Mouse (Mus musculus) right cerebral cortex, postnatal 4 days (tissue): ENCODE results near the gene Rhbdd2.
"Not testable (repeated sequence)": the region's sequence is repeated elsewhere in the genome, so short reads cannot be mapped to it uniquely, and the experiment has no call there.

ENCODE experiments used
- DNase-seq: peaks from one replicate; pipeline ENCODE4 v3.0.0-alpha.2; 2022

The Rhbdd2 gene

DNA sequence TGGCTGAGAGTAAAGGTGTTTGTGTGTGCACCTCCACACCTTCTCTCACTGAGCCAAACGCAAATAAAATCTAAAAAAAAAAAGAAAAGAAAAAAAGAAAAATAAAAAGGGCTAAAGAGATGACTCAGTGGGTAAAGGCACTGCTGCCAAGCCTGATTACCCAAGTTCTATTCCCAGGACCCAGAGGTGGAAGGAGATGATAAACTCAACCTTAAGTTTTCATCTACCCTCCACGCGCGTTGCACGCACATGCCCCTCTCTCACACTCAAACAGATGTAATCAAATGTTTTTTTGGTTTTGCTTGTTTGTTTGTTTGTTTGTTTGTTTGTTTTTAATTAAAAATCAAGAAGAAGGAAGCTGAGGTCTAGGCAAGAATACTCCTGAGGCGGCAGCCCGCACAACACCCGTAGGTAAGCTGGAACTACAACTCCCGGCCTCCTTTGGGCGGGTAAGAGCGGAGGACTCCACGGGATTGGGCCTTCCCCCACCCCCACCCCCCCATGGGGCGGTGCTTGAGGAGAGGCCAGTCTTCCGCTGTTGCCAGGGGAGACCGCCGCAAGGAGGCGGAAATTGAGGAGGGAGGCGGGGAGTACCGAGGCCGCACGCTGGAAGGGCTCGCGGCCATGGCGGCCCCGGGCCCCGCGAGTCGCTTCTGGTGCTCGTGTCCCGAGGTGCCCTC lies at the start of gene Rhbdd2:
Gene Rhbdd2 (plus strand): TSS at position 502 of the 680 bp plus-strand sequence.
- DNase-seq, result peak; percentile 98

DNA sequence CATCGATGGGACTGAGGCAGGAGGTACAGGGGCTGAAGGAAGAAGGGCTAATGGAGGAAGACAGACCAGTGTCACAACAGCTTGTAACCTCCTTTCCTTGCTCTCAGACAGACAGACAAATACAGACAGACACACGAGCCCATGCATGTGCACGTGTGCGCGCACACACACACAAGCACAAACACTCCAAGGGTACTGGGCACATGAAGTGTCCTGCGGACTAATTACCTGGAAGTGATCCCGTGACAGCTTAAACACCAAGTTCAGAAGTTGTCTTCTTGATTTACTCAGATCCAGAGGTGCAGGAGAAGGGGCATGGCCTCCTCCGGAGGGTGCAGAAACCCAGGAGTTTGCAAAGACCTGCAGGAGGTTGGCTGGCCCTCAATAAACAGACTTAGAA lies 46.7 kb upstream of the Rhbdd2 start:
- DNase-seq, result no peak

DNA sequence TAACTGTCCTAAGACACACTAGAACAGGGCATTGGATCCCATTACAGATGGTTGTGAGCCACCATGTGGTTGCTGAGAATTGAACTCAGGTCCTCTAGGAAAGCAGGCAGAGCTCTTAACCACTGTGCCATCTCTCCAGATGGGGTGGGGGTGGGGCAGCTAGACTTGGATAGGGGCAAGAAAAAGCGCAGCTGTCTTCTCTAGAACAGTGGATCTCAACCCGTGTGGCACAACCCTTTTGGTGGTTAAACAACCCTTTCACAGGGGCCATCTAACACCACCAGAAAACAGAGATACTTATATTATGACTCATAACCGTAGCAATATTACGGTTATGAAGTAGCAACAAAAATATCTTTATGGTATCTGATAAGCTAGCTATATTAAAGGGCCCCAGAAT lies 44.7 kb upstream of the Rhbdd2 start:
- no peak for DNase-seq

DNA sequence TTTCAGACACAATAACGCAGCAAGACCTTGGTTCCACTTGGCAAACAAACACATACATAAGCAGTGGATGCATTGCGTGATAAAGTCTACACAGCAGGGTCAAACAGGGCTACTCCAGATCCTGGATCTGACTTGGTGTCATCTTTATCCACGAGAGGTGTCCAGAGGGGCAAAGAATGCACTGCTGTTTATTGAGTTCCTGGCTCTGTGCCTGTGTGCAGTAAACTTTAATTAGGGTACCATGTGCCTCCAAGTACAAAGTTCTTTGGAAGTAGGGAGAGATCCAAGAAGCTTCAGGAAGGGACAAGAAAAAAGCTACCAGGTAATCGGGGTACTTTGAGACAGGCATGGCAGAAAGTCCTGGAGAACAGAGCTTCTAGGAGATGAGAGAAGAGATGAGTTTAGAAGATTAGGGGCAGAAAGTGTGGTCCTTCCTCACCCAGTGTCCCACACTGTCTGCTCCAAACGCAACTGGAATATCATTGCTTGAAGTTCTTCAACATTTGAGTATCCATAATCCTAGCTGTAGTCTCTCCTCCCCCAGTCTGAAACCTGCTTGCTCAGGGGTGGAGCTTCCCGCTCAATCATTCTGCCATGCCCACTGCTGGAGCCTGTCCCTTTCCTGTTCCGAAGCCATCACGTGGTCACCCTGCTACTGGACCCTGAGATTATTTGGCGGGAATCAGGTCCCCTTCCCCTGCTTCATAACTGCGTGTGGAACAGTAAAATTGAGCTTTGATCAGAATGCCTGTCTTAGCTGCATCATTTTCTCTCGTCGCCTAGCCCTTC lies 42.2 kb upstream of the Rhbdd2 start:
- no peak for DNase-seq

DNA sequence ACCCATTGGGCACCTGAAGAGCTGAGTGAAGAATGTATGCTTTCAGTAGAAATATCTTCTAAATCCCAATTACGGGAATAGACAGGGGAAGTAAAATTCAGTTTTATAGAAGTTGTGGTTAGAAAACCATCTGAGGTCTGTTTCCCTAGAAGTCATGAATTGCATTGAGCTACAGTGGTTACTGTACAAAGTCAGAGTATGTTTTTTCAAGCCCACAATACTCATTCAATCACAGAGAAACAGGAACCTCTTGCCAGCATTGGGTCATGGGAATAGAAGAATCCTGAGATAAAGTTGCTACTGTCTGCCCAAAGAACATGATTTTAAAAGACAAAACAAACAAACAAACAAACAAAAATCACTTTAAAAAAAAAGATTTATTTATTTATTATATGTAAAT lies 27.8 kb upstream of the Rhbdd2 start:
- not testable (repeated sequence) for DNase-seq

DNA sequence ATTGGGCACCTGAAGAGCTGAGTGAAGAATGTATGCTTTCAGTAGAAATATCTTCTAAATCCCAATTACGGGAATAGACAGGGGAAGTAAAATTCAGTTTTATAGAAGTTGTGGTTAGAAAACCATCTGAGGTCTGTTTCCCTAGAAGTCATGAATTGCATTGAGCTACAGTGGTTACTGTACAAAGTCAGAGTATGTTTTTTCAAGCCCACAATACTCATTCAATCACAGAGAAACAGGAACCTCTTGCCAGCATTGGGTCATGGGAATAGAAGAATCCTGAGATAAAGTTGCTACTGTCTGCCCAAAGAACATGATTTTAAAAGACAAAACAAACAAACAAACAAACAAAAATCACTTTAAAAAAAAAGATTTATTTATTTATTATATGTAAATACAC lies 25.7 kb upstream of the Rhbdd2 start:
- DNase-seq, result not testable (repeated sequence)

DNA sequence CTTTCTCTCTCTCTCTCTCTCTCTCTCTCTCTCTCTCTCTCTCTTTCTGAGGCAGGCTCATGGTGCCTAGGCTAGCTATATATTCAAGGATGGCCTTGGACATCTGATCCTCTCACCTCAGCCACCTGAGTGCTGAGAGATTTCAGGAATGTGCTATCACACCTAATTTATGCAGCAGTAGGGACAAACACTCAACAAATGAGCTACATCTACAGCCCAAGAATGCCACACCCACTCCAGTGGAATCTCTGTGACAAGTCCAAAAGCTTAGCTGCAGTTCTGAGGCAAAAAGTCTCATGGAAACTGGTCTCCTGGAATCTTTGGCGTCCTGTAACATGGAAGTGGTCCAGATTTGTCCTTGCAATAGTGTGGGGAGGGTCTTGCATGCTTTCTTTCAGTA lies 24.8 kb upstream of the Rhbdd2 start:
- DNase-seq, result no peak

DNA sequence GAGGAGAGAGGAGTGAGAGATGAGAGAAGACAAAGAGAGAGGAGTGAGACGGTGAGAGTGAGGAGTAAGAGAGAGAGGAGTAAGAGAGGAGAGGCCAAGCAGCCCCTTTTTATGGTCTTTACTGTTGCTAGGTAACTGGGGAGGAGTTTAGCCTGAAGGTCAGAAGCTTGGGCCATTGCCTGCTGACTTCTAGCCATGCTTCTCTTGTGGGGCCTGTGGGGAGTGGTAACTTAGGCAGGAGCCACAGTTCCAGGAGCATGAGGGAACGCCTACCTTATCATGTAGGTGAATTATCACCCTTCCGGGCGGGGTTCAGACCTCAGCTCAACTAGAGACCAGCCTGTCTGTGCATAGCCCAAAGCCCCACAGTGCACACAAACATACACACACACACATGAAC lies 22.6 kb upstream of the Rhbdd2 start:
- no peak for DNase-seq

DNA sequence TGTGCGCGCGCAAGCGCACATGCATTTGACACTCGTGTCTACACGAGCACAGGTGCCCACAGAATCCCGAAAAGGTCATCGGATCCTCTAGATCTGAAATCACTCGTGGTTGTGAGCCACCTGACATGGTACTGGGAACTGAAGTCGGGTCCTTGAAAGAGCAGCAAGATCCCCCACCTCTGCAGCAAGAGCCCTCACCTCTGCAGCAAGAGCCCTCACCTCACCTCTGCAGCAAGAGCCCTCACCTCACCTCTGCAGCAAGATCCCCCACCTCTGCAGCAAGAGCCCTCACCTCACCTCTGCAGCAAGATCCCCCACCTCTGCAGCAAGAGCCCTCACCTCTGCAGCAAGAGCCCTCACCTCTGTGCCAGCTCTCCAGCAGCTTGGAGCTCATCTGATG lies 12.7 kb upstream of the Rhbdd2 start:
- not testable (repeated sequence) for DNase-seq

DNA sequence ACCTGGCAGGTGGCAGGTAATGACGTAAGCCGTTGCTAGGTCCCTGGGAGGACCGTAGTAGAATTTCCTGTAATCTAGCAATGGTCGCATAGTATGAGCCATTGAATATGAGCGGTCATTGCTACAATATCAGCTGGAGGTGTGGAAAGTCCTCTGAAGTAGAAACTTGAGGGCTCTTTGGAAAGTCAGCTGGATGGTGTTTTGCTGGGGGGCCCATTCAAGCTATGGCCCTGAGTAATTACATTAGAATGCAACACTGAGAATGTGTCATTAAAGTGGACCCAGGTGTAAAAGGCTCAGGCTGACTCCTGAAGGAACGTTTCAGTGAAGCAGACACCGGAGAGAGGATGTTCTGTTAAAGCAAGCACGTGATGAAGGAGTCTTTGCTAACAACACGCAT lies 11.9 kb upstream of the Rhbdd2 start:
- DNase-seq, result no peak

DNA sequence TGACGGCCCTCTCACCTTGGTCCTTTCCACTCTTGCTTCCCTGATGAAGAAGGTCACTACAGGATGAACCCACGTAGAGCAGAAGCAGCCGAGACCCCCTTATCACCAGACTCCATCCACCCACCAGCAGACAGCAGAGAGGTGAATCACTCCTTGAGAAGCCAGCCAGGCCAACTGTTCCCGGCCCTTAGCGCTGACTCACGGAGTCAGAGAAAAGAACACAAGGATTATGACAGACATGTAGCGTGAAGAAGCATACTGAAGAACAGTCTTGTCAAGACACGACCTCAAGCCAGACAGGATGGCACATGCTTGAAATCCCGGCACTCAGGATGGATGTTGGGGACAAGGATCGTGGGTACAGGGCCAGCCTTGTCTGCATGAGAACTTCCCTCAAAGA lies 10.7 kb upstream of the Rhbdd2 start:
- DNase-seq, result no peak

DNA sequence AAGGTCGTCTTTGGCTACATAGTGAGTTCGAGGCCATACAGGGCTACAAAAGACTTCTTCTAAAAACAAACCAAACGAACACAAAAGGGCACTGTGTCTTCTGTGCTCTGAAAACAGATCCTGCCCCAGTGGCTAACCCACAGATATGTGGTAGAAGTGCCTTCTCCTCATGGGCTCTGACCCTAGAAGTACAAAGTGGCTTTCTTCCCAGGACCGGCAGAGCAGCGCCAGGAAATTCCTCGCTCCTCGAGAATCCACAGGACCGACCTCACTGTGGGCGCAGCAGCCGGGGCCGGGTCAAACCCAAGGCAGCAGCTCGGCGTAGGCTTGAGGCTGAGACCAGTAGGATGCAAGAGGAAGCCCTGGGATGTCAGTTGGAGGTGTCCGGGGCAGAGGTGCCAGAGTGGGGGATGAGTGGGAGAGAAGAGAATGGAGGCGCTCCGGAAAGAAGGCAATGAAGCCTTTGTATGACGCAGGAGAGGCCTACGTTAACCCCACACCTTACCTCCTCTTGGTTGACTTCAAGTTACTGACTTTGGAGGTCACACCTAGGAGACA lies 9.3 kb upstream of the Rhbdd2 start:
- no peak for DNase-seq

DNA sequence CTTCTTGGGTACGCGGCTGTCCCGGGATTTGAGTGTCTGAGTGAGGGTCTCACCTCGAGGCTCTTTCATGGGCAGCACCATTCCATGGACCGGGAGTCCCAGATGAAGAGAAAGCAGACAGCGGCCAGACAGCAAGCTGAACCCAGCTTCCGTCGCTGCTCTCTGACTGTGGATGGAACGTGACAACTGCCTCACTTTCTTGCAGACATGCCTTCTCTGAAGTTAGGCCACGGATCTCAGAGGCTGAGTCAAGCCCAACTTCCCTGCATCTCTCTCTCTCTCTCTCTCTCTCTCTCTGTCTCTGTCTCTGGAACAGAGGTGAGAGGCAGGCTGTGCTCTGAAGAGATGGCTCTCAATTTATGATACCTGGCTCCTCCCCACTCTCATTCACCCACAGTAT lies 3.5 kb upstream of the Rhbdd2 start:
- no peak for DNase-seq

DNA sequence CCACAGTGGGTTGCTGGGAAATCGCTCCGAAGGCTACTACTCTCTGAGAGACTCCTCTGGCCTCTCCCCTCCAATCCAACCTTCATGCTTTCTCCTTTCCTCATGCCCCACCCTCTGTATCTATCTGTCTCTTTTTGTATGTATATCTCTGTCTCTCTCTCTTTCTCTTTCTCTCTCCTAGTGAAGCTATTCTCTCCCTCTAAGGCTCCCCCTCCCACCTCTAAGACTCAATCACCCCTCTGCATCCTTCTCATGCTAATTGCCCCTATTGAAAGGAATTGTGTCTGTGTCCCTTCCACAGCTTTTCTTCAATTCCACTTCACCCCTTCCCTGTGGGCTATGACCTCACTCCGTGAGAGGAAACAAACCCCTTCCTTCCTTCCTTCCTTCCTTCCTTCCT lies 3.0 kb upstream of the Rhbdd2 start:
- DNase-seq, result no peak

DNA sequence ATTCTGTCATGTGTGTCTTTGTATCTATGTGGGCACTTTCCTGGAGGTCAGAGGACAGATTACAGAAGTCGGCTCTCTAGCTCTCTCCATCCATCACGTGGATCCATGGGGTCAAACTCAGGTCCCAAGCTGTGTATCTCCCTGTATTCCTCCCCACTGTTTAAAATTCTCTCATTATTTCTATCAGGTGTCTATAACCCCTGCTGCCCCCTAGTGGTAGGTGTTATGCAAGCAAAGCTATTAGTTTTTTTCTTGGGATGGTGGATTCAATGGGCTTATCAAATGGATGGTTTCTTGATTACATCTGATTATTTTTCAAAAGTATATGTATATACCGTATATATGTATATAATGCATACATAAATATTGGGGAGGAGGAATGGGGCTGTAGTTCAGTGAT lies 1.8 kb upstream of the Rhbdd2 start:
- DNase-seq, result peak; percentile 65

DNA sequence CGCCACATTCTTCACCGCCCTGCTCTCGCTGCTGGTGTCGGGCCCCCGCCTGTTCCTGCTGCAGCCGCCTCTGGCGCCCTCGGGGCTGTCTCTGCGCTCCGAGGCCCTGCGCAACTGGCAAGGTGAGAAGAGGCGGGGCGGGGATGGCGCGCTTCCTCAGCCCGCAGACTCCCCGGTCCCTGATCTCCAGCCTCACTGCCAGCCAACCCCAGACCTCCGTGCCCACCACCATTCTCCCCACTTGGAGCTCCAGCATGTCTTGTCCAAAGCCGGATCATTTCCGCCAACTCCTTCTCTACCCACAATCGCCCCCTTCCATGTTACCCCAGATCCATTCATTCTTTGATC lies 353 bp downstream of the Rhbdd2 start:
- DNase-seq, result no peak

DNA sequence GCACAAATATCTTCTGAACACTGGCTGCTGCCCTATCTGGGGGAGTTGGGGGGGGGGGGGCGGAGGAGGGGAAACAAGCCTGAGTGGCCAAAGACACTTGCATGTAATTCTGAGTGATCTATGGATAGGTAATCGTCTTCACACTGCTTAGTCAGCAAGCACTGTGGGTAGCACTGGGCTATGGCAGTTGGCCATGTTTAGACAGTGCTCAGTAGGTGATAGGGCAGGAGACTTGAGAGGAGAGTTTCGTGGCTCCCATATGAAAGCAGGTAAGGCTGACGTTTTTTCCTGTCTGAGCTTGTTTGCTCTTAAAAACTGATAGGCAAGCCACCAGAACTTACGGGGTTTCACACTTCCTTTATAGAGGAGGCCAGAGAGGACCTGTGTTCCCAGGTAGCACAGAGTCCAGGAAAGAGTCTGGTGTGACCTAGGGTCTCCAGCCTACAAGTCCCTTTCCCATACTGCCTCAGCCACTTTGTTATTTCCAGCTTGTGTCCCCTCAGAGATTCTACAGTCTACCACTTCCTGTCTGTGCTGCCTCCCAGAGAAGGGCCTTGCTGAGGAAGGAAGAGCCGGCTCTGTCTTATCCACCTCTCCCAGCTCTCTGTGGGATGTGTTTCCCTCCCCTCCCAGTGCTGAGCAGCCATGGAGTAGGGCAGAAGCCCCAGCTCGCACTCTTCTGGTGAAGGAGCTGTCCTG lies 7.5 kb downstream of the Rhbdd2 start:
- DNase-seq, result no peak

DNA sequence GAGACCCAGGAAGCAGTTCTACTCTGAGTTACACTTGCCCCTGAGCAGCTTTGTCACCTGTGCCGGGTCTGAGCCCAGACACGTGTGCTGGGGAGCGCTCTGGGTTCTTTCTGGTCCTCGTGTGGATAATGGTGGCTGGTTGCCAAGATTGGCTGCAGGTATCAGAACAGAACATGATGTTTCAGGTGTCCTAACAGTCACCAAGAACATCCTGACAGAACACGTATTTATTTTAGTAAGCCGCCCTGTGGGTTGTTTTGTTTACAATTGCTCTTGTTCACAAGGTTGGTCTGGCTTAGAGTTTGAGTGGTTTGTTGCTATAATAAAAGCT lies 8.0 kb downstream of the Rhbdd2 start:
- no peak for DNase-seq

DNA sequence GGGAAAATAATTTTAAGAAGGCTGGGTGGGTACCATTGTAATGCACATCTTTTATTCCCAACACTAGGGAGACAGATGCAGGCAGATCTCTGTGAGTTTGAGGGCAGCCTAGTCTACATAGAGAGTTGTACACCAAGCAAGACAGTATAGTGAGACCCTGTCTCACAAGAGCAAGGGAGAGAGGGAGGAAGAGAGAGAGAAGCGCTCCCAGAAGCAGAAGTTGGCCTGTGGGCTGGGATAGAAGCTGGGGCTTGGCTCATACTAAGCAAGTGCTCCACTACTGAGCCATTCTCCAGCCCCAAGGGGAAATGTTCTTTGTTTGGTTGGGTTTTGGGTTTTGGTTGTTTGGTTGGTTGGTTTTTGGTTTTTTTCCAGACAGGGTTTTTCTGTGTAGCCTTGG lies 8.6 kb downstream of the Rhbdd2 start:
- no peak for DNase-seq

DNA sequence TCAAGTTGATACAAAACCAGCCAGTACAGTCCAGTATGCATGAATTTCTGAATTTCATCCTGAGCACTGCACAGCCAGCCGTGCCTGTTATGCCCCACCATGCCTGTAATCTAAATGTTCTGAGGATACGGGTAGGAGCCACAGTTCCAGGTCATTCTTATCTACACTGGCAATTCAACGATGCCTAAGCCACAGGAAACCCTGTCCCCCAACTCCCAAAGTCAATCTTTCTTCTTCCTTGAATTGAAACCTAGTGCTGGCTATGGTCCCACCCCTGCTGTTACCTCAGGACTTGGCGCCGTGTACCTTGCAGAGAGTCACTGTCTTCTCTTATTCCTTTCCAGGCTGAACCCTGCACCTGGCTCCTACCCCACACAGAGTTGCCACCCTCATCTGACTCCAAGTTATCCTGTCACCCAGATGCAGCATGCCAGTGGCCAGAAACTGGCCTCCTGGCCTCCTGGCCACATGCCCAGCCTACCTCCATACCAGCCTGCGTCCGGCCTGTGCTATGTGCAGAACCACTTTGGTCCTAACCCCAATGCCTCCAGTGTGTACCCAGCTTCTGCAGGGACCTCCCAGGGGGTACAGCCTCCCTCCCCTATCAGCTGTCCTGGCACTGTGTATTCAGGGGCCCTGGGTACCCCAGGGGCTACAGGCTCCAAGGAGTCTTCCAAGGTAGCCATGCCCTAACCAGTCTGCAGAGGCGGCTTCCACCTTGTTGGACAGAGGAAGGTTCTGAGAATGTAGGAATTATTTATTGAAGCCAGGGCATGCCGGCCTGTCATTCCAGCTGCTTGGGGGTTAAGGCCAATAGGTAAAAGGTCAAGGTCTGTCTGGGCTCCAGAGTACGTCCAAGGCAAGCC lies 10.5 kb downstream of the Rhbdd2 start:
- DNase-seq, result no peak

DNA sequence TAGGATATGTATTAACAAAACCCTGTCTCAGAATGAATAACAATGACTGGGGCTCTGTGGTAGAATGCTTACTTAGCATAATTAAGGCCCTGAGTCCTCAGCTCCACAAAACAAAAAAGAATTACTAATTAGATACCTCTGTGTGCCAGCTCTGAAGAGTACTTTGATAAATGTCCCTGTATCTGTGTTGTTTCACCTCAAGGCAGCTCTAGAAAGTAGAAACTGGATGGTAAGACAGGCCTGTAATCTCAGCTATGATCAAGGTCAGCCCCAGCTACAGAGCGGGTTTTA lies 11.1 kb downstream of the Rhbdd2 start:
- no peak for DNase-seq

DNA sequence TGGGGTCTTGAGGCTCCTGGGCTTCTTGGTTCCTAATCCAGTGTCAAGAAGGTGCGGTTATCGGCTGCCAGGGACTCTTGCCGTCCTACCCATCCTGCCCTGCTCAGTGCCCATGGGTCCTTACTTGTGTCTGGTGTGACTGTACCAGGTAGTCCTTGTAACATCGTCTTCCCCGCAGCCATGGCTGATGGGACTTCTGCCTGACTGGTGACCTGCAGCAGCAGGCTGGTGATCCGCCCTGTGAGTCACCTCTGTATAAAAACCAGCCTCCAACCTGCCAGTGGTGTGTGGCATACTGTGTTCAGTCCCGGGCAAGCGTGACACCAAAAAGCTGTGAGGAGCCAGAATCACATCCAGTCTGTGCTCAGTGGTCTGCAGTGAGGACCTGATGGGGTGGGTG lies 11.5 kb downstream of the Rhbdd2 start:
- DNase-seq, result no peak

DNA sequence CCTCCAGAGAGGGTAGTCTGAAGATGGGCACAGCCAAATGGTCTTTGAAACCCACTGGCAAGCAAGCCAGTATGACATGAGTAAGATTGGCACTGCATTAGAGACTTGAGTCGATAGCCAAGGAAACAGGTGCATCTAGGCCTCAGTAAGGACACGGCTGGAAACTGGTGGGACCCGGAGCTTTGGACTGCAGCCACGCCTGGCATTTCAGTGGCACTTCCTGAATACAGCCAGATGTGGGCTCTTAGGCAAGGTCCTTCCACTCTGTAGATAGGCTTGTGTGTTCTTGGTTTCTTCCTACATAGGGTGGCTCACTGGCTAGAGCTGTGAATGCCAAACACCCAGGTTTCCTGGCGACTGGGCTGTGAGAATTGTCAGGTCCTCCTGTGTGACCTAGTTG lies 12.9 kb downstream of the Rhbdd2 start:
- DNase-seq, result no peak
